Mouse (Mus musculus): Measurements from ENCODE around the gene Svs3b. TPM values are rescaled to one million over a fixed set of nuclear protein-coding genes. Genes with fewer than 3 reads are reported as not detected.
"Not testable (repeated sequence)": the region's sequence is repeated elsewhere in the genome, so short reads cannot be mapped to it uniquely, and the experiment has no call there.

Gene Svs3b
- total RNA-seq (2021) = not detected

DNA sequence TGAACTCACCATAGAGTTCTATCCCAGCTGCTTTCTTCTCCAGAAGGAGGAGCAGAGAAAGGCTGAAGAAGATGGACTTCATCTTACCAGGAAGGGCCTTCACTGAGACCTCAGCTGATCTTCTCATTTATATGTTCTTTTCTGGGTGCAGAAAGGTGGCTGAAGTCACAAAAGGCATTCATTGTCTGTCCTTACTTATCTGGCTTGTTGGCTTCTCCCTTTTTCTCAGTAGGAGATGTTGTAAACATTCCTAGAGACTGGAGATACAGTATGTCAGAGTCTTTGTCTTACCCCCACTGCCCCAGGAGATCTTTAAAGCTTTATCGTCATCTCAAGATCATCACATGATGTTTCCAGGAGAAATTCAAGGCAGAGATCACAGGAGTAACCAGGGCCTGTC, at the start of gene Svs3b:
Gene Svs3b, minus strand, starts transcription at position 101 of the 400 bp plus-strand sequence.
- DNase-seq; intact Hi-C loops (cut with DNase I): not testable (repeated sequence)

DNA sequence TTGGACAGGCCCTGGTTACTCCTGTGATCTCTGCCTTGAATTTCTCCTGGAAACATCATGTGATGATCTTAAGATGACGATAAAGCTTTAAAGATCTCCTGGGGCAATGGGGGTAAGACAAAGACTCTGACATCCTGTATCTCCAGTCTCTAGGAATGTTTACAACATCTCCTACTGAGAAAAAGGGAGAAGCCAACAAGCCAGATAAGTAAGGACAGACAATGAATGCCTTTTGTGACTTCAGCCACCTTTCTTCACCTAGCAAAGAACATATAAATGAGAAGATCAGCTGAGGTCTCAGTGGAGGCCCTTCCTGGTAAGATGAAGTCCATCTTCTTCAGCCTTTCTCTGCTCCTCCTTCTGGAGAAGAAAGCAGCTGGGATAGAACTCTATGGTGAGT, 32.5 kb upstream of the Svs3b start, which contains the start of gene Svs3a:
Gene Svs3a, plus strand, starts transcription at position 301 of the 400 bp plus-strand sequence.
- intact Hi-C loops (cut with DNase I); DNase-seq: not testable (repeated sequence)

DNA sequence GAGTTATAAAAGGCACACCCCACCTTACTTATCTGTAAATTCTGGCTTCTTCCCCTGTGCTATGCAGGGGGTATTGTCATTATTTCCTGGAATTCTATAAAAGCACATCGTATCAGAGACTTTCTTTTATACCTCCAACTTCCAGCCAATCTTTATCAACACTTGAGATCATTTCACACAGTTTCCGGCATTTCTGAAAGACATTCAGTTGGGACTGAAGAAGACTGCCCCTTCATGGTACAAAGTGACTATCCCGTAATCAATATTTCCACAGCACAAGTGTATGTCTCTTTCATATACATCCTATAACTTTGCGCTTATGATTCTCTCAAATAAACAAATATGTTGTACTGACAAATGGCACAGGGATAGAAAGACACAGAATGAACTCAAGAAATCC, 21.9 kb upstream of the Svs3b start, which contains the start of gene Svs4:
Gene Svs4, minus strand, starts transcription at position 101 of the 400 bp plus-strand sequence.
- intact Hi-C loops (cut with DNase I) = no loop called here
- DNase-seq = no peak

DNA sequence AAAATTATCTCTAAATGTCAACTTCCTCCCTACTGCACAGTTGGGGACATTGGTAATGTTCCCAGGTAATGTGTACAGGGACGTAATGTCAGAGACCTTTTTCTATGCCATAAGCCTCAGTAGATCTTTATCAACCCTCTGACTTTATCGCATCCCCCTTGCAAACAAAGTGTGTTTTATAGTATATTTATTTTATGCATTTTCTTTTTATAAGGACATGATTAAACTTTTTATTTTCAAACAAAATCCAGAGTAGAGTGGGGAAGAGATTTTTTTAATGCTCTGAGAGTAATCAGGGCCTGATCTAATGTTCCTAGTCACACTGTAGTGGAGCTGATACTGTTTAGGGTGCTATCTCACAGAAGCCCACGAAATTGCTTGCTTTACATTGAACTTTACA, 18.1 kb downstream of the Svs3b start, which contains the start of gene Svs2:
Gene Svs2, minus strand, starts transcription at position 101 of the 400 bp plus-strand sequence.
- no peak for DNase-seq
- intact Hi-C loops (cut with DNase I) = no loop called here

GRCm38 (mm10) chr2:164232671-164233070, 23.8 kb downstream of the Svs3b start:
- DNase-seq = no peak
- intact Hi-C loops (cut with DNase I) = no loop called here

- no peak for DNase-seq
- intact Hi-C loops (cut with DNase I) = no loop called here
Measured at GRCm38 (mm10) chr2:164228361-164229070, 27.9 kb downstream of the Svs3b start.

GRCm38 (mm10) chr2:164221522-164221921, 34.9 kb downstream of the Svs3b start, which contains the start of gene Wfdc15b:
Wfdc15b (minus strand) TSS chr2:164221660.
- intact Hi-C loops (cut with DNase I) = no loop called here
- DNase-seq = no peak

GRCm38 (mm10) chr2:164219295-164219694, 37.1 kb downstream of the Svs3b start:
- DNase-seq = no peak
- intact Hi-C loops (cut with DNase I) = no loop called here

DNA sequence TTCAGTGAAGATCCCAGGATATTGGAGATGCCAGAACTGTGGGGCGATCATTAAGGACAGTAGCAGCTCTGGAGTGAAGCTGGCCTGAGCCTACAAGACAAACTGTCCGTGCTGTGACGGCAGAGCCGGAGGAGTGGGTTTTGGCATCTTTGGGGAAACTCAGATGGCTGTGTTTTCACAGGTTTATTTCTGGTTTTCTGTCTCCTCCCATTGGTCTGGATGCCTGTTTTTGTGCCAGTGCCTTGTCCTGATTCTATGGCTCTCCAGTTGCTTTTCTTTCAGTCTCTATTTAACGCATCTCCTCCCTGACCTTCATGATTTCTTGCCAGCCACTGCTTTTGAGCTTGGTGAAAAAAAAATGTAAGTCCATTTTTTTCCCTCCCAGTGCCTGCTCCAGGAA, 43.7 kb downstream of the Svs3b start:
- DNase-seq = no peak
- intact Hi-C loops (cut with DNase I) = no loop called here

DNA sequence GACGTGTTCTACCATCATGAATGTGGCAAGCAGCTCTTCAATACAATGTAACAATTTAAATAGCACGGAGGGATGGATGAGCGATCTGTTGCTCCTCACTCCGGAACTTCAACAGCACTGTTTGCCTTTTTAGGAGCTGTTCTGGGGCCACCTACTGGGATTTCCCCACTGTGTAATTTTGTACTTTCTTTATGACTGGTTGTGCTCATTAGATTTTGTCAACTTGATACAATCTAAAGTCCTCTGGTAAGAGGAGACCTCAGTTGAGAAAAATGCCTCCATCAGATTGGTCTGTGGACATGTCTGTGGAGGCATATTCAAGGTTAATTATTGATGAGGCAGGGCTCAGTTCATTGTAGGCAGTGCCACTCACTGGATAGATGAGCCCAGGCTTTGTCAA, 45.5 kb downstream of the Svs3b start:
- intact Hi-C loops (cut with DNase I) = no loop called here
- no peak for DNase-seq

- intact Hi-C loops (cut with DNase I) = no loop called here
Measured at GRCm38 (mm10) chr2:164206676-164207075, 49.8 kb downstream of the Svs3b start.

GRCm38 (mm10) chr2:164206011-164206410, 50.4 kb downstream of the Svs3b start:
- intact Hi-C loops (cut with DNase I); DNase-seq: not testable (repeated sequence)

More at GRCm38 (mm10) chr2:164206676-164207075, 49.8 kb downstream of the Svs3b start:
- no peak for DNase-seq

Other genes with a start within 250 kb of the Svs3b start
- under 1 TPM in 1 of 2 experiments, not detected in 1; 0.89 TPM for gene Pabpc1l, start 231.2 kb downstream of the Svs3b start, total RNA-seq (2021)
- gene Stk4, start 186.3 kb downstream of the Svs3b start, total RNA-seq (2021) = 10 to 100 TPM; 17.0 to 20.4 TPM
- 10 to 100 TPM; 17.6 to 21.0 TPM for gene Tomm34, start 185.5 kb downstream of the Svs3b start, total RNA-seq (2021)
- not detected for gene Kcns1, start 85.5 kb downstream of the Svs3b start, total RNA-seq (2021)
- not detected for gene Wfdc5, start 73.9 kb downstream of the Svs3b start, total RNA-seq (2021)
- not detected for gene Wfdc12, start 66.0 kb downstream of the Svs3b start, total RNA-seq (2021)
- gene Wfdc15a, start 56.5 kb downstream of the Svs3b start, total RNA-seq (2021) = not detected
- not detected for gene Wfdc15b, start 35.0 kb downstream of the Svs3b start, total RNA-seq (2021)
- not detected for gene Svs2, start 18.2 kb downstream of the Svs3b start, total RNA-seq (2021)
- not detected for gene Svs4, start 21.8 kb upstream of the Svs3b start, total RNA-seq (2021)
- not detected for gene Svs3a, start 32.6 kb upstream of the Svs3b start, total RNA-seq (2021)
- gene Svs6, start 60.1 kb upstream of the Svs3b start, total RNA-seq (2021) = not detected
- gene Svs5, start 76.1 kb upstream of the Svs3b start, total RNA-seq (2021) = not detected
- 10 to 100 TPM in 1 of 2 experiments, 1 to 10 TPM in 1; 8.0 to 11.0 TPM for gene Slpi, start 132.5 kb upstream of the Svs3b start, total RNA-seq (2021)
- not detected for gene Rbpjl, start 146.5 kb upstream of the Svs3b start, total RNA-seq (2021)
- gene Matn4, start 148.5 kb upstream of the Svs3b start, total RNA-seq (2021) = under 1 TPM; 0.51 to 0.75 TPM
- gene Sdc4, start 187.2 kb upstream of the Svs3b start, total RNA-seq (2021) = 10 to 100 TPM; 20.6 to 20.7 TPM
- gene Sys1, start 200.3 kb upstream of the Svs3b start, total RNA-seq (2021) = 10 to 100 TPM; 23.0 to 24.6 TPM
- gene Gm20458, start 204.3 kb upstream of the Svs3b start, total RNA-seq (2021) = 1 to 10 TPM; 7.6 to 7.7 TPM
- gene Trp53tg5, start 217.1 kb upstream of the Svs3b start, total RNA-seq (2021) = not detected
- 10 to 100 TPM; 14.3 to 15.8 TPM for gene Dbndd2, start 229.5 kb upstream of the Svs3b start, total RNA-seq (2021)
- 10 to 100 TPM; 34.2 to 35.6 TPM for gene Pigt, start 240.9 kb upstream of the Svs3b start, total RNA-seq (2021)

Data from heart, postnatal 36 days (tissue).